Mouse (Mus musculus): ENCODE data around the gene Fev. TPM values are rescaled to one million over a fixed set of nuclear protein-coding genes. Genes with fewer than 3 reads are reported as not detected.

Gene Fev
- polyA plus RNA-seq, 1 experiment, result not detected

- Histone ChIP-seq H3K4me3 (ENCODE audit: insufficient read depth, low read length) (no peak overlapping the region), H3K4me1 (ENCODE audit: control insufficient read depth, insufficient read depth, low read length) (peaks cover 9% of the 10 kb centered on the region), H3K27ac (ENCODE audit: insufficient read depth, low read depth, low read length) (no peak overlapping the region)
- TF ChIP-seq CTCF (IDR thresholded peaks at IDR 0.05; ENCODE audit: low read depth, low read length) (no peak), POLR2A (IDR thresholded peaks at IDR 0.05; ENCODE audit: borderline replicate concordance, low read depth, low read length) (no peak)
Measured at GRCm38 (mm10) chr1:74833255-74833654, 52.0 kb downstream of the Fev start.

Other genes starting within 250 kb of the Fev start
- gene Ttll4, start 223.7 kb downstream of the Fev start, polyA plus RNA-seq (2012; ENCODE audit: insufficient read depth, insufficient read length, missing spikeins), result 15.3 and 22.1 TPM in 2 replicates
- gene Cyp27a1, start 171.8 kb downstream of the Fev start, polyA plus RNA-seq (2012; ENCODE audit: insufficient read depth, insufficient read length, missing spikeins), result 165 and 189 TPM in 2 replicates
- gene Prkag3, start 136.2 kb downstream of the Fev start, polyA plus RNA-seq (2012; ENCODE audit: insufficient read depth, insufficient read length, missing spikeins), result not detected in 2 replicates
- 0.62 and 1.0 TPM in 2 replicates for gene Wnt6, start 113.5 kb downstream of the Fev start, polyA plus RNA-seq (2012; ENCODE audit: insufficient read depth, insufficient read length, missing spikeins)
- gene Wnt10a, start 93.9 kb downstream of the Fev start, polyA plus RNA-seq (2012; ENCODE audit: insufficient read depth, insufficient read length, missing spikeins), result not detected in 2 replicates
- gene Cdk5r2, start 30.5 kb downstream of the Fev start, polyA plus RNA-seq (2012; ENCODE audit: insufficient read depth, insufficient read length, missing spikeins), result not detected in 2 replicates
- gene Cryba2, start 7.7 kb upstream of the Fev start, polyA plus RNA-seq (2012; ENCODE audit: insufficient read depth, insufficient read length, missing spikeins), result not detected in 2 replicates
- not detected in 2 replicates for gene Cfap65, start 50.2 kb upstream of the Fev start, polyA plus RNA-seq (2012; ENCODE audit: insufficient read depth, insufficient read length, missing spikeins)
- 0.32 and 0.38 TPM in 2 replicates for gene Ihh, start 66.3 kb upstream of the Fev start, polyA plus RNA-seq (2012; ENCODE audit: insufficient read depth, insufficient read length, missing spikeins)
- gene Nhej1, start 239.8 kb upstream of the Fev start, polyA plus RNA-seq (2012; ENCODE audit: insufficient read depth, insufficient read length, missing spikeins), result 5.1 and 6.3 TPM in 2 replicates
- gene Slc23a3, start 248.5 kb upstream of the Fev start, polyA plus RNA-seq (2012; ENCODE audit: insufficient read depth, insufficient read length, missing spikeins), result not detected in 2 replicates